Mouse (Mus musculus) testis, adult 2 months (tissue): ENCODE results near the gene Mien1.

ENCODE experiments used
- CTCF ChIP-seq: fragments of 200-500 bp; IDR thresholded peaks from 2 replicates; pipeline ENCODE4 v1.5.1; 2012; ENCODE audit warnings: low read depth, mild to moderate bottlenecking, inconsistent platforms, low read length, moderate library complexity; ENCODE audit not compliant: control insufficient read depth, insufficient read depth, insufficient replicate concordance
- POLR2A ChIP-seq: fragments of 200-500 bp; IDR thresholded peaks from 2 replicates; pipeline ENCODE4 v1.6.1; 2012; ENCODE audit warnings: low read depth, mild to moderate bottlenecking, inconsistent platforms, low read length, moderate library complexity; ENCODE audit not compliant: control insufficient read depth

GRCm38 (mm10) chr11:98448191-98448790 lies 9.5 kb upstream of the Mien1 start:
- no peak for TF ChIP-seq CTCF
- no peak for TF ChIP-seq POLR2A
